Mouse (Mus musculus) small intestine, adult 2 months (tissue): ENCODE results near the gene Ugt1a6b.

Experiments used
- CTCF ChIP-seq: fragments of 200-500 bp; IDR thresholded peaks from 2 replicates; pipeline ENCODE4 v1.5.1; 2012; ENCODE audit warnings: low read depth, mild to moderate bottlenecking, control low read depth, inconsistent platforms, low read length, moderate library complexity, mixed read lengths; ENCODE audit not compliant: insufficient replicate concordance, insufficient read length; ENCODE audit errors: extremely low read depth
- POLR2A ChIP-seq: fragments of 200-500 bp; IDR thresholded peaks from 2 replicates; pipeline ENCODE4 v1.6.1; 2012; ENCODE audit warnings: low read depth, mild to moderate bottlenecking, control low read depth, inconsistent platforms, low read length, moderate library complexity

DNA sequence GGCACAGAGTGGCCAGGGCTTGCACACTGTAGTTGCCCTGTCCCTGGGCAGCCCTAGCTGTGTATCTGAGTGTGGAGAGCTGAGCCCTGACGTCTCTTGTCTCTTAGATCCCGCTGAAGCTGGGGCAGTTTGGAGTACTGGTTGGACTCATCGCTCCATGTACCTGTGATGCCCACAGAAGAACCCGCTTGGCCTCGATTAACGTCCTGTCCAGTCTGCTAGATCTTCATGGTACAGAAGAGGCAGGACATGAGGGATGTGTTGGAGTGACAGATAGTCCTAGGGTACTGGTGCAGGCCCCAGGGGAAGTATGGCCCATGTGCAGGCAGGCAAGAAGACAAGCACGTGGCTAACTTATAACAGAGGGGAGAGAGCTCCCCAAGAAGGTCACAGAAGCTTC is 146.5 kb downstream of the Ugt1a6b start:
- TF ChIP-seq CTCF (no peak), POLR2A (no peak)
